ENCODE assay signal across 8 mouse cellular contexts in genomic region chr6:124863658-124864298, GRCm38 (mm10). TPM values are rescaled to one million over a fixed set of nuclear protein-coding genes. Genes with fewer than 3 reads are reported as not detected.
DNase-seq lines count a peak whose midpoint lies in the region; ATAC-seq lines count a peak whose summit lies in the region.

Gene Gpr162 (minus strand): TSS chr6:124863983.

- peak within 1 kb of the TSS; percentile 84 for H3K4me2 ChIP-seq in embryonic facial prominence, embryonic 12.5 days (replicated peaks)
- H3K4me2 ChIP-seq in neural tube, embryonic 14.5 days (ENCODE audit: low read depth, low read length), result peak within 1 kb of the TSS; percentile 78

- peaks cover 35% of the 10 kb centered on the region for H3K4me1 ChIP-seq in embryonic facial prominence, embryonic 12.5 days
- peaks cover 49% of the 10 kb centered on the region for H3K4me1 ChIP-seq in neural tube, embryonic 14.5 days (ENCODE audit: control insufficient read depth, insufficient read depth, low read length)

- H3K36me3 ChIP-seq in embryonic facial prominence, embryonic 12.5 days, result no peaks in the 10 kb centered on the region
- H3K36me3 ChIP-seq in neural tube, embryonic 14.5 days (ENCODE audit: control insufficient read depth, insufficient read depth, low read length), result no peaks in the 10 kb centered on the region

- peak within 1 kb of the TSS; percentile 55 for H3K4me3 ChIP-seq in embryonic facial prominence, embryonic 12.5 days
- H3K4me3 ChIP-seq in neural tube, embryonic 14.5 days (ENCODE audit: low read depth, low read length), result peak within 1 kb of the TSS; percentile 76

- 1% methylated on average over 33 of the region's 43 CpGs for WGBS in embryonic facial prominence, embryonic 12.5 days
- WGBS in neural tube, embryonic 14.5 days, result 2% methylated on average over 37 of the region's 43 CpGs

- peaks cover 12% of the 10 kb centered on the region; the same call in 1 of the 2 replicates for H3K27me3 ChIP-seq in embryonic facial prominence, embryonic 12.5 days
- no peaks in the 10 kb centered on the region for H3K27me3 ChIP-seq in neural tube, embryonic 14.5 days (ENCODE audit: control insufficient read depth, insufficient read depth, low read length)

- DNase-seq in 3134 (ENCODE audit: extremely low read depth, insufficient read length, low spot score), result peak; percentile 33
- DNase-seq in adrenal gland, adult 18-20 months (ENCODE audit: low spot score in 2 of 2), result peak; percentile 36 to 51
- peak; percentile 67 to 69 for DNase-seq in heart, postnatal 10 days
- peak; percentile 76 to 77 for DNase-seq in layer of hippocampus, adult 18-20 months (ENCODE audit: low spot score in 2 of 2)
- peak; percentile 28 to 50 for DNase-seq in lung, adult 18-20 months
- peak; percentile 76 for DNase-seq in thymus, postnatal 25 days

- no peaks in the 10 kb centered on the region for H3K9me3 ChIP-seq in embryonic facial prominence, embryonic 12.5 days
- no peaks in the 10 kb centered on the region for H3K9me3 ChIP-seq in neural tube, embryonic 14.5 days (ENCODE audit: control insufficient read depth, low read length)

- ATAC-seq in embryonic facial prominence, embryonic 12.5 days (ENCODE audit: insufficient number of reproducible peaks, insufficient read depth, low FRiP score, low TSS enrichment), result peak; percentile 13; the same call in 1 of the 2 replicates
- peak; percentile 72 for ATAC-seq in neural tube, embryonic 14.5 days (ENCODE audit: low read depth)

- H3K27ac ChIP-seq in embryonic facial prominence, embryonic 12.5 days, result peak within 1 kb of the TSS; percentile 69
- peak within 1 kb of the TSS; percentile 93 for H3K27ac ChIP-seq in neural tube, embryonic 14.5 days (ENCODE audit: low read depth, low read length)

- peak within 1 kb of the TSS; percentile 72 for H3K9ac ChIP-seq in embryonic facial prominence, embryonic 12.5 days
- H3K9ac ChIP-seq in neural tube, embryonic 14.5 days (replicated peaks; ENCODE audit: low read depth, low read length), result peak within 1 kb of the TSS; percentile 92

- intact Hi-C loops in heart, postnatal 10 days (cut with DNase I), result no loop called here

RNA-seq across cellular contexts. Expression of gene Gpr162, which starts in this region (rescaled TPM):
- total RNA-seq in adrenal gland, adult 18-20 months (2021), result 1 to 10 TPM in 1 of 2 experiments, under 1 TPM in 1; 0.76 to 1.8 TPM
- 3.4 and 3.6 TPM in 2 replicates for polyA plus RNA-seq in embryonic facial prominence, embryonic 12.5 days (2016; fragmentation: Nextera tagmentation; extraction: Ambion mirVana)
- 1 to 10 TPM; 3.0 to 4.9 TPM for total RNA-seq in heart, postnatal 10 days (2021)
- total RNA-seq in layer of hippocampus, adult 18-20 months (2021), result 100 to 1,000 TPM; 183 to 187 TPM
- 11.2 and 14.2 TPM in 2 replicates for polyA plus RNA-seq in neural tube, embryonic 14.5 days (2014; fragmentation: Nextera tagmentation; extraction: Ambion mirVana)

Comparison
In these comparisons a context has a peak if more than half of its experiments do, and no peak if none do; other contexts are left out.
1. Peak in every context shown above with its lines: DNase-seq, ATAC-seq, H3K4me3 ChIP-seq and H3K27ac ChIP-seq.
2. RNA of gene Gpr162 (total RNA-seq): 183 to 187 TPM in layer of hippocampus, adult 18-20 months; 3.0 to 4.9 TPM in heart, postnatal 10 days and 0.76 to 1.8 TPM in adrenal gland, adult 18-20 months; every median in the first group is over 10 times any median in the second.